Mouse (Mus musculus) stomach, embryonic 16.5 days (tissue): ENCODE measurements at regions not wholly inside any gene's neighbourhood (a gene's known extent, or its start where the extent isn't known, plus 50 kb on each side); places are given as distances from the start of the nearest gene placed in this dataset.

Source experiments
- ATAC-seq: fragments of 200-750 bp; cut with Nextera tagmentation; 2 replicates; pipeline ENCODE4 v1.8.0; 2017; ENCODE audit warnings: moderate number of reproducible peaks, moderate TSS enrichment; ENCODE audit not compliant: insufficient read depth, low FRiP score
- H3K27ac ChIP-seq: fragments of 300-500 bp; sonication (generic); 2 replicates; pipeline ENCODE4 v1.5.1; 2014; ENCODE audit warnings: low read length
- H3K27me3 ChIP-seq: fragments of 300-500 bp; sonication (generic); 2 replicates; pipeline ENCODE4 v1.6.1; 2014; ENCODE audit warnings: low read length, control low read depth, mixed read lengths; ENCODE audit not compliant: control insufficient read depth, insufficient read depth
- H3K36me3 ChIP-seq: fragments of 300-500 bp; sonication (generic); 2 replicates; pipeline ENCODE4 v1.6.1; 2014; ENCODE audit warnings: low read length; ENCODE audit not compliant: control insufficient read depth, insufficient read depth
- H3K4me1 ChIP-seq: fragments of 300-500 bp; sonication (generic); 2 replicates; pipeline ENCODE4 v1.6.1; 2014; ENCODE audit warnings: low read length, control low read depth, mixed read lengths; ENCODE audit not compliant: control insufficient read depth, insufficient read depth
- H3K4me2 ChIP-seq: fragments of 300-500 bp; sonication (generic); 2 replicates; pipeline ENCODE4 v1.6.1; 2014; ENCODE audit warnings: low read depth, low read length, mixed read lengths
- H3K4me3 ChIP-seq: fragments of 300-500 bp; sonication (generic); replicated peaks from 2 replicates; pipeline ENCODE4 v1.5.1; 2014; ENCODE audit warnings: mild to moderate bottlenecking, low read length
- H3K9ac ChIP-seq: fragments of 300-500 bp; sonication (generic); 2 replicates; pipeline ENCODE4 v1.6.1; 2014; ENCODE audit warnings: low read length
- H3K9me3 ChIP-seq: fragments of 300-500 bp; sonication (generic); replicated peaks from 2 replicates; pipeline ENCODE4 v1.6.1; 2016; ENCODE audit warnings: low read length, control low read depth; ENCODE audit not compliant: control insufficient read depth
- WGBS: fragments of 180-500 bp; shearing (Covaris S2); extraction: QIAGEN DNeasy Blood & Tissue Kit; methylation state at CpG from one replicate; pipeline ENCODE4 v1.1.7; 2014; 5-methylcytosine and 5-hydroxymethylcytosine counted together

DNA sequence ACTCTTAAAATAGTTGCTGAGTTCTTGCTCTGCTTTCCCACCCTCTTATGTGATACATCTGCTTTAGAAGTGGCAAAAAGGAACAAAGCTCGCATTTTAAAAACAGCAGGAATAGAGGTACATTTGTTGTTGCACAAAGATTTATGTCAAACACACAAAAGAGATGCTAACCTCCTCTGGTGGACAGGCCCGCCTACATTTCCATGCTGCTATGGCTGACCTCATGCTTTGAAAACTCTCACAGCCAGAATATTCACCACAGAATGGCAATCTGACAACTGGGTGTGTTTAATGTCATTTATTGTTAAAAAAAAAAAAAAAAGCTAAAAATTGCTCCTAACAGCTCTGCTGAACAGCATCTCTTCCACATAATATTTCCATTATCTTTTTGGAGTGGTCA lies 451.6 kb downstream of the Cdh9 start:
- H3K27me3 ChIP-seq, result no peaks in the 10 kb centered on the region
- 76% methylated on average over 2 of the region's 2 CpGs for WGBS
- no peak overlapping the region for H3K9ac ChIP-seq
- no peaks in the 10 kb centered on the region for H3K4me1 ChIP-seq
- no peak overlapping the region for H3K4me2 ChIP-seq
- no peaks in the 10 kb centered on the region for H3K36me3 ChIP-seq
- no peaks in the 10 kb centered on the region for H3K9me3 ChIP-seq
- H3K4me3 ChIP-seq, result no peak overlapping the region
- H3K27ac ChIP-seq, result no peak overlapping the region
- ATAC-seq, result no peak

DNA sequence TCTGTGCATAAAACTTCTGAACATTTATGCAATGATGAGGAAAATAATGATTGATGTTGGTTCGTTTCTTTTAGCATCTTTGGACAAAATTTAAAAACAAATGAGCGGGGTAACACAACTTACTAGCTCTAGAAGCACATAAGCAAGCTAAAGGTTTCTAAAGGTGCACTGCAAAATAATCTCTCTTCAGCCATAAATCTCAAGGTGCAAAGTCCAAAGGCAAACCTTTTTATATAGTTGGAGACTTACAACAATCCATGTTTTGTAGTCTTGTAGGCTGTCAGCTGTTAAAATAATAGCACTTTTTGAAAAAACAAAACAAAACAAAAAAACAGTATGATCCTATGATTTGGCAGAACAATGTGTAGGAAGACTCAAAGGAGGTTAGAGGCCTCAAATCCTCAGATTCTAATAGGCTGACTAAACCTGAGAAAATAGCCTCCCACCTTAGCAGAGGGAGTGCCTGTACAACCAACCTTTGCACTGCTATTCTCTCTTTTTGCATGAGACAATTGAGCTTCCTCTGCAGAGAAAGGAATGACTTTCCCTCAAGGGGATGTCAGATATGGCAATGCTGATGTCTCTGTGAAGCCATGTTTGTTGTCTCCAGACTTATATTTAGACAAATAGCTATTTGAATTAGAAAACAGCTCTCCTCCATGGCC lies 452.9 kb downstream of the Cdh9 start:
- no peaks in the 10 kb centered on the region for H3K9me3 ChIP-seq
- no peaks in the 10 kb centered on the region for H3K4me1 ChIP-seq

DNA sequence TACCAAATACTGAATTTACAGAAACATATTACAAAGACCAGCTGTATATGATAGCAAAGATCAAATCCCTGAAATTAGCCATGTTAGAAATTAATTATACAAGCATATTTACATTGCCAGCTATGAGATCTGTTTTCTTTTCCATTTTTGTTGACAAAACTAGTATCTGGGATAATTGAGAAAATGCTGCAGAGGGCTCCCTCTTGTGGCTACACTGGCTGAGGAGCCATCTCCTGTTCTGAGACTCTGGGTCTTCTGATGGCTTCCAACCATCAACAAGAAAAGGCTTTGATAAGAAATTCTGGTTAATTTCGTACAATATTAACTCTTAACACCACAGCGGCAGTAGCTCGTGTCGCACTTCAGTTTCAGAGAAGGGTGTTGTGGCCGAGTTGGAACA lies 466.9 kb downstream of the Cdh9 start:
- WGBS, result 52% methylated on average over 5 of the region's 5 CpGs

More for the DNA sequence above, 452.9 kb downstream of the Cdh9 start:
- Histone ChIP-seq H3K4me2 (no peak overlapping the region), H3K4me3 (no peak overlapping the region), H3K9ac (no peak overlapping the region), H3K36me3 (no peaks in the 10 kb centered on the region), H3K27ac (no peak overlapping the region), H3K27me3 (no peaks in the 10 kb centered on the region)
- WGBS, result 74% methylated on average over 2 of the region's 2 CpGs
- no peak for ATAC-seq

DNA sequence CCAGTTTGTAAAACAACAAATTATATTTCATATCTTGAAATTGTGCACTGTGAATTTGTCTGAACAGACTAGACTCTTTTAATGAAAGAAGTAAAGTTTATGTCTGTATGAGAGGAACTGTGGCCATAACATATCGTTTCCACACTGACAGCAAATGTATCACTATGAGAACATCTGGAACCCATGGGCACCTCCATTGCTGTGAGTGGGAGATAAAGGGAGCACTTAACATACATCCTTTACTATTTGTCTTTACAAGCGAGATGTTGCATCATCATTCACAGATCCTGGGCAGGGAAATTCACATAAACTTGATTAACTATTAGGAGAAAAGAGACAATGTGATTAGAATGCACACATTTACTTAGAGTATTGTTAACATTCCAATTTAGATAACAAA lies 476.2 kb downstream of the Cdh9 start:
- ATAC-seq, result no peak
- Histone ChIP-seq H3K36me3 (no peaks in the 10 kb centered on the region), H3K4me2 (no peak overlapping the region), H3K27ac (no peak overlapping the region), H3K9me3 (no peaks in the 10 kb centered on the region), H3K4me1 (no peaks in the 10 kb centered on the region), H3K4me3 (no peak overlapping the region), H3K9ac (no peak overlapping the region), H3K27me3 (no peaks in the 10 kb centered on the region)
- 57% methylated on average over 2 of the region's 2 CpGs for WGBS

More for the DNA sequence above, 466.9 kb downstream of the Cdh9 start:
- ATAC-seq, result no peak
- no peaks in the 10 kb centered on the region for H3K9me3 ChIP-seq
- H3K27me3 ChIP-seq, result no peaks in the 10 kb centered on the region
- no peaks in the 10 kb centered on the region for H3K4me1 ChIP-seq
- H3K4me3 ChIP-seq, result no peak overlapping the region
- H3K9ac ChIP-seq, result no peak overlapping the region
- H3K4me2 ChIP-seq, result no peak overlapping the region
- H3K27ac ChIP-seq, result no peak overlapping the region
- no peaks in the 10 kb centered on the region for H3K36me3 ChIP-seq

DNA sequence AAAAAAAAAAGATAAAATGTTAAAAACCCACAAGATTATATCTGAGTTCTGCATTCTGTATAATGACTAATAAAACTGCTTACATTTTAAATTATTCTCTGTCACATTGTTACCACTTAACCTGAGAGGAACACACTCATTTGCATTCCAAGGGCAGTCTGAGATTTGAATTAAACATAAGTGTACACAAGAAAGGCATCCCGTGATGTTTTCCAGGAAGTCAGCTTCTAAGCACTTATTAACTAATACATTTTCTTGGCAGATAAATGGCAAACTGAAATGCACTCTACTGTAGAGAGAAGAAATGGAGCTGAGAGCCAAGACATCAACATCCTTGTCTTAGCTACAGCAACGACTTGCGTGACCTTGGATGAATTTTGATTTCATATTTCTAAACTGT lies 516.5 kb downstream of the Cdh9 start:
- Histone ChIP-seq H3K4me2 (no peak overlapping the region), H3K4me3 (no peak overlapping the region), H3K27ac (no peak overlapping the region), H3K4me1 (no peaks in the 10 kb centered on the region), H3K36me3 (no peaks in the 10 kb centered on the region), H3K9ac (no peak overlapping the region), H3K27me3 (no peaks in the 10 kb centered on the region), H3K9me3 (no peaks in the 10 kb centered on the region)
- ATAC-seq, result no peak
- 62% methylated on average over 3 of the region's 3 CpGs for WGBS

DNA sequence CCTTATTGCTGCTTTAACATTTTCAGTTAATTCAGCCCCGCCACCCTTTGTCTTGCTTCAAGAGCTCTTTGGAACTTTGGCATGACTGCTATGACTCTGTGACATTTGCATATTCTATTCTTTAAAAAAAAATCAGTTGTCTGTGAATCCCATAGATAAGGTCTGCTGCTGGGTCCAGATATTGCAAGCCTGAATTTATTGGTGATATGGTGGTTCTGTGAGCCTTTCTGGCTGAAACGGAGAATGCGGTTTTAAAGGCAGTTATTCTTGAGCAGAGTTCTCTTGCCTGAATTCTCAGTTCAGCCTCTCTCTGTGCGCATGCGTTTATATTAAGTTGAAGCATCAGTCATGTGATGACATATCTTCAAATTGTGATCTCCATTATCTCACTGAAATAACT lies 560.7 kb downstream of the Cdh9 start:
- Histone ChIP-seq H3K9me3 (no peaks in the 10 kb centered on the region), H3K4me3 (no peak overlapping the region), H3K4me1 (no peaks in the 10 kb centered on the region), H3K27me3 (no peaks in the 10 kb centered on the region), H3K9ac (no peak overlapping the region), H3K4me2 (no peak overlapping the region), H3K36me3 (no peaks in the 10 kb centered on the region), H3K27ac (no peak overlapping the region)
- ATAC-seq, result no peak
- 82% methylated on average over 5 of the region's 5 CpGs for WGBS
